Mouse (Mus musculus): ENCODE data around the gene Afmid.

Gene Afmid

GRCm38 (mm10) chr11:117848271-117848984, 22.7 kb downstream of the Afmid start:
- DNase-seq (ENCODE audit: low spot score): peak; percentile 48

- DNase-seq (ENCODE audit: low spot score): peak; percentile 95
These were observed 23.4 kb downstream of the Afmid start, which contains the start of gene Birc5 for GRCm38 (mm10) chr11:117848985-117849671. Gene Birc5, plus strand, starts transcription at chr11:117849251.

- DNase-seq (ENCODE audit: low spot score): no peak
These were observed 27.2 kb downstream of the Afmid start for GRCm38 (mm10) chr11:117852875-117853274.

GRCm38 (mm10) chr11:117854241-117854640, 28.5 kb downstream of the Afmid start:
- no peak for DNase-seq (ENCODE audit: low spot score)

GRCm38 (mm10) chr11:117855360-117855759, 29.6 kb downstream of the Afmid start:
- DNase-seq (ENCODE audit: low spot score): no peak

- DNase-seq (ENCODE audit: low spot score): no peak
These were observed 30.3 kb downstream of the Afmid start for GRCm38 (mm10) chr11:117855975-117856374.

GRCm38 (mm10) chr11:117857462-117857861, 31.7 kb downstream of the Afmid start:
- no peak for DNase-seq (ENCODE audit: low spot score)

- no peak for DNase-seq (ENCODE audit: low spot score)
These were observed 32.7 kb downstream of the Afmid start for GRCm38 (mm10) chr11:117858392-117858791.

- DNase-seq (ENCODE audit: low spot score): no peak
These were observed 34.9 kb downstream of the Afmid start, which contains the start of gene Tmem235 for GRCm38 (mm10) chr11:117860601-117861000. Gene Tmem235, plus strand, starts transcription at chr11:117860752.

GRCm38 (mm10) chr11:117863174-117863856, 37.6 kb downstream of the Afmid start:
- no peak for DNase-seq (ENCODE audit: low spot score)

GRCm38 (mm10) chr11:117864805-117865204, 39.1 kb downstream of the Afmid start:
- no peak for DNase-seq (ENCODE audit: low spot score)

GRCm38 (mm10) chr11:117865988-117866387, 40.3 kb downstream of the Afmid start:
- no peak for DNase-seq (ENCODE audit: low spot score)

- DNase-seq (ENCODE audit: low spot score): peak; percentile 62
These were observed 45.1 kb downstream of the Afmid start for GRCm38 (mm10) chr11:117870688-117871365.

GRCm38 (mm10) chr11:117871376-117871775, 45.7 kb downstream of the Afmid start:
- DNase-seq (ENCODE audit: low spot score): no peak

- DNase-seq (ENCODE audit: low spot score): no peak
These were observed 46.3 kb downstream of the Afmid start for GRCm38 (mm10) chr11:117871911-117872584.

- peak; percentile 76 for DNase-seq (ENCODE audit: low spot score)
These were observed 47.3 kb downstream of the Afmid start, which contains the start of gene Tha1 for GRCm38 (mm10) chr11:117872861-117873608. Gene Tha1, minus strand, starts transcription at chr11:117873481.

GRCm38 (mm10) chr11:117874419-117874818, 48.7 kb downstream of the Afmid start:
- no peak for DNase-seq (ENCODE audit: low spot score)

- no peak for DNase-seq (ENCODE audit: low spot score)
These were observed 50.0 kb downstream of the Afmid start for GRCm38 (mm10) chr11:117875681-117876080.

- DNase-seq (ENCODE audit: low spot score): no peak
These were observed 52.4 kb downstream of the Afmid start for GRCm38 (mm10) chr11:117877917-117878745.

GRCm38 (mm10) chr11:117878892-117879291, 53.2 kb downstream of the Afmid start:
- no peak for DNase-seq (ENCODE audit: low spot score)

Measured in testis, postnatal 14 days (tissue).